Mouse (Mus musculus) thymus, postnatal 25 days (tissue): Measurements from ENCODE around the gene Tph2.
"Not testable (repeated sequence)": the region's sequence is repeated elsewhere in the genome, so short reads cannot be mapped to it uniquely, and the experiment has no call there.

Experiments
- DNase-seq: peaks from one replicate; pipeline ENCODE4 v3.0.0; 2022

Tph2 gene

DNA sequence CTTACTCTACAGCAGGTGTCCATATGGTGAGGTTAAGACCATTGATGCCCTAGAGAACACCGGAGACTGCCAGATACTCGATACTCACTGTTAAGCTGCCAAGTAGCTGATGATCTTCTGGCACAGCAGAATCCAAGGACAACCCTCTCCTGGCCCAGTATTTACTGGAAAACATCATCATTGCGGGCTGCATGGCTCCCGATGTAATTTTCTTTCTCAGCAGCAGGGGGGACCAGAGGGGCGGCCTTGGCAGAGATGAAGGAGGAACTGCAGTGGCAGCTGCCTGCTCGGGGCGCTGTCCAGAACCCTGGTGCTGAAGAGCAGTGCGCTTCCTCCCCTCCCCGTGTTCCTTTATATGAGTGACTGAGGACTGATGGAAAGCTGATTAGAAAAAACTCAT, at the start of gene Tph2:
Gene Tph2, minus strand, starts transcription at position 326 of the 400 bp plus-strand sequence.
- peak; percentile 72 for DNase-seq

DNA sequence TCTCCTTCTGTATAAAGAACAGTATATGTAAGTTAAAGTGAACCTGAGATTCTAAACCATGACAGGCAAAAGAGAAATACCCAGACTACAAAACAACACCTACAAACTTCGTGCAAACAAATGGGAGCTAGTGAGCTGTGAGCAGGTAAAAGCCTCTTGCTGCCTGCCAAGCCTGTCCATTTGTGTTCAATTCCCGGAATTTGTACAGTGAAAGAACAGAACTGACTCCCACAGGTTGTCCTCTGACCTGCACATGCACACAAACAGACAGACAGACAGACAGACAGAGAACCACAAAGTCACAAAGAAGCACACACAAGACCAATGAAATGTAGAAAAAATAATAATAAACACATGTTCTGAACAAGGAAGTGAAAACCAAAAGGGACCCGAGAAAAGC, 49.0 kb upstream of the Tph2 start:
- no peak for DNase-seq

DNA sequence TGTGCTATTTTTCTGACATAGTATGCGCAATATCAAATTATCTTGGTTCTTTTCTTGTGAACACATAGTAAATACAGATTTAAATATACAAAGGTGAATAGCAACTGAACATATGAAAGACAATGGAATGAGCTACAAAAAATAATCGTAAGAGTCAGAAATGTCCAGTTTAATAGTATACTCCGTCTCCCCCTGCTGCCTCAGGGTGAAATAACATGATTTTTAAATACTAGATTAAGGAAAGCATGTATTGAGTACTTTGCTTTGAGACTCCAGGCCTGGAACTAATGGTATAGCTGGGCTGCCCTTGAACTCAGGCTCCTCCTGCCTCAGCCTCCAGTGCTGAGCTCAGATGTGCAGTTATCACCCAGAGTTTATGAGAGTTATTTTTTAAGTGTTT, 47.7 kb upstream of the Tph2 start:
- no peak for DNase-seq

- DNase-seq = no peak
These were observed 44.2 kb upstream of the Tph2 start for GRCm38 (mm10) chr10:115229023-115229422.

- no peak for DNase-seq
These were observed 41.8 kb upstream of the Tph2 start for GRCm38 (mm10) chr10:115226586-115226985.

- no peak for DNase-seq
These were observed 39.0 kb upstream of the Tph2 start for GRCm38 (mm10) chr10:115223845-115224244.

DNA sequence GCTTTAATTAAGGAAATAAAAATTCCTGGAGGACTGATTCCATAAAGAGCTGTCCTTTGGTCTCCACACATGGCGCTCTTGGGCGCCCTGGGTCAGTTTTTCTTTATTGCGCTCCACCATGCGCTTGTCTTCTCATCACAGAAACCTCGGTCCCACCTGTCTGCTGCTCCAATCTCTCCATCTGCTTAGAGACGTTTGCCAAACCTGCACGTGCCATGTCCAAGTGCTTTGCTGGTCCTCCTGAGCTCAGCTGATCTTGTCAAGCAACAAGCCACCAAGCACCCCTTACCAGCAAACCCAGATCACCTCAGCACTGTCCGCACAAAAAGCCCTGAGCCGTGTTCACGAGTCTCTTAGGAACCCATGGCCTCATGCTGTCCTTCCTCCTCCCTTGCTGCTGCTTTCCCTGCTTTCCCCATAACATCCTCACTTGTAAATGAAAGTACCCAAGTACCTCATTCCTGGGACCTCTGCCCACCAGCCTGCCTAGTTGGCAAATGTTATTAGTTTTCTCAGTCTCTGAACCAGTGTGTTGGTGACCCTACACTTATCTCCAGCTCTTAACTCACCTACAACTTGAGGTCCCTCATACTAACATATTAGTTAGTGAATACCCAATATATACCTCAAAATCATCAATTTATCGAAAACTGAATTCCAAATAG, 28.2 kb upstream of the Tph2 start:
- no peak for DNase-seq

DNA sequence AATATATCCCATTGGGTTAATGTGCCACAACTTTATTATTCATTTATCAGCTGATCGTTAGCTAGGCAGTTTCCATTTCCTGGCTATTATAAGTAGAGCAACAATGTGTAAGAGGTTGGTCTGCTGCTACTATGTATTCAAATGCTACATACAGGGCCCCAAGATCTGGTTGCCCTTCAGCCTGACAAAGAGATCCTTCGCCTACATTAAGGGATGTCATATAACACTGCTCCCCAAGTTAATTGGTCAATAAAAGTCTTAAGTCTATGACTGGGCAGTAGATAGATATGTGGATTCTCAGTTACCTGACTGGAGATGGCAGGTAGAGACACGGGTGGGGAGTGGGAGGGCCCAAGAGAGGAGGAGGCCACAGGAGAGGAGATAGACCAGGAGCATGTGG, 21.0 kb upstream of the Tph2 start:
- no peak for DNase-seq

- DNase-seq = no peak
These were observed 20.5 kb upstream of the Tph2 start for GRCm38 (mm10) chr10:115205284-115205683.

DNA sequence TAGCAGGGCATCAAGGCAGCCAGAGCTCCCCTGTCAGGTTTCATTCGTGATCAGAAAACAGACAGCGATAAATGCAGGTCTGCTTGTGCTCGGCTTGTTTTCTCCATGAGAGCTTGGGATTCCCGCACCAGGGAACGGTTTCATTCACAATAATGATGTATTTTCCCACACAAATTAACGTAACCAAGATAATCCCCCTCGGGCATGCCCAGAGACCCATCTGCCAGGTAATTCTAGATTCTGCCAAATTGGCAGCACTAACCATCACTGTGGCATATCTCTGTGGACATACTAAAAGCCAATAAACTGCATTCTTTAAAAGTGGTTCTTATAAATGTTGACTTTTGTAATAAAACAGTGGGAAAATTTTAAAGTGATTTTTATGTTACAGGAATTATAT, 6.4 kb upstream of the Tph2 start:
- no peak for DNase-seq

DNA sequence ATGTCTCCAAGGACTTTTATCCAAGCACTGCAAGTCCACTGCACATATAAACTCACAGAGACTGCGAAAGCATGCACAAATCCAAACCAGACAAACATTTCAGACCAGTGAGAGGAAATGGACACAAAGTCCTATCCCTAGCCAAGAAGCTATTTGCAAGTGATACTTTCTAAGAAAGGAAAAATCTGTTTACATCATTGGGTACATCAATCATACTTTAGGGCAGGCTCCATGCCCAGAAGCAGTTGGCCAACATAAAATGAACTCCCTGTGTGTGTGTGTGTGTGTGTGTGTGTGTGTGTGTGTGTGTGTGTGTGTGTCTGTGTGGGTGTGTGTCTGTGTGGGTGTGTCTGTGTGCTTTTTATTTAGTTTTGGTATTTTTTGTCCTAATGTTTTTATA, 2.6 kb upstream of the Tph2 start:
- no peak for DNase-seq

DNA sequence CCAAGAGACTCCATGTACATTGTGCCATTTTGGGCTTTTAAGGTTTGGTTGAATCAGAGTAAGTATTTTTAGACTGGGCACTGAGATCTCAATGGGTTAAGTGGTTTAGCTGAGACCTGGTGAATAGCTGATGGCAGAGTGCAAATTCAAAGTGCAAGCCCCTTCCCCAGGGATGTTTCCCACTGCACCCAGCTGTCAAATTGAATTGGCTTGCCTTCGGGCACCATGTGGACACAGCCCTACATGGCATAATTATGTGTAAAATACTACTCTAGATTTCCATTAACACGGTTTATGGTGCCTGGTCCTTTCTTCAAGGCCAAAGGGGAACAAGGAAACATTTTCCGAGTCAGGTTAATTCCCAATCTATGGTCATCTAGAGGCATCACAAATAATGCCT, 3.8 kb downstream of the Tph2 start:
- DNase-seq = no peak

- not testable (repeated sequence) for DNase-seq
These were observed 6.8 kb downstream of the Tph2 start for GRCm38 (mm10) chr10:115178019-115178418.

DNA sequence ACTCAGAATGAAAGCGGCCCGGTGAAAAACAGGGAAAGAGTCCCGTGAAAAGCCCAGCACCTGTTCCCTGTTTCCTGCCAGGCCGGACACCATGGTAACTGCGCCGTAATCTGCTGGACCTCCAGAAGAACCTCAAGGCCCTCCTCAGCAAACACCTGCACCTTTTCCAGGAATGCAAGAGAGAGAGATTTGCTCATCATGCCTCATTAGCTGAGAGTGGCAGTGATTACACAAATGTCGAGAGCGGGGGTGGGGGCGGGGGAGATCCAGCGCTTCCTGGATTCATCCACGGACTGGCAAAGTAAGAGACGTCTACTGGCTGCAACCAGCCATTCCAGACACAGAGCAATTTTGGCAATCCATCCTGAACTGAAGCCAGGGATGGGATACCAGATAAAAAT, 9.2 kb downstream of the Tph2 start:
- DNase-seq = no peak

DNA sequence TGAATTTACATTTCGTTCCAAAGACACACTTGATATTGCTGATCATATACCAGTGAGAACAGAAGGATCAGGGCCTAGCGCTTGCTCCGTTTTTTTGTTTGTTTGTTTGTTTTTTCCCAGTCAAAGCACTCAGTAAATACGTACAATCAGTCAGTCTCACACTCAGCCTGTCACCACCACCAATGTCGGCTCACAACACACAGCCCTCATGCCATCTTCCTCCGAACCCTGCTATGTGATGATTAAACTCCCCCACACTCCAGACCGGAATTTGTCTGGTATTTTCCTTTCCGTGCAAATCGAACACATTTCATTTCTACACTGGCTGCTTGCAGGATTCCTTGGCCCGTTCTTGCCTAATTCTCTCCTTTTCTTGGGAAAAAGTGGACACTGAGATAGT, 11.5 kb downstream of the Tph2 start:
- no peak for DNase-seq

DNA sequence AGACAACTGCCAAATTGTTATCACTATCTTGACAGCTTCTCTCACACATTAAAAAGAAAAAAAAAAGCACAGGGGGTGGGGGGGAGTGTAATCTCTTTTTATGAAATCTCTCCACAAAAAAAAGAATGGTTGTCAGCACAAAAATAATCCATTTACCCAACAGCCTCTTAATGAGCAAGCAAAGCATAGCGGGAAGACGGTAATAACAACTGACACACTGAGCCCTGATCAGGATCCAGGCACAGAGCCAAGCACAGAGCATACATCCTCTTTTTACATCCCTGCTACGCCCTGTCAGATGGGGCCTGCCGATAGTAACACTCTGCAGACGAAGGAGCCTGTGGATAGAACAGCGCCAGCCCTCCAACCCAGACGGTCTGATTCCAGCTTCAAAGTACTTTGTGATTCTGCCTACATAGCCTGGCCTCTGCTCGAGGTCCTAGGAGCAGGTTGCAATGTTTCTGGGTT, 13.4 kb downstream of the Tph2 start:
- DNase-seq = no peak

DNA sequence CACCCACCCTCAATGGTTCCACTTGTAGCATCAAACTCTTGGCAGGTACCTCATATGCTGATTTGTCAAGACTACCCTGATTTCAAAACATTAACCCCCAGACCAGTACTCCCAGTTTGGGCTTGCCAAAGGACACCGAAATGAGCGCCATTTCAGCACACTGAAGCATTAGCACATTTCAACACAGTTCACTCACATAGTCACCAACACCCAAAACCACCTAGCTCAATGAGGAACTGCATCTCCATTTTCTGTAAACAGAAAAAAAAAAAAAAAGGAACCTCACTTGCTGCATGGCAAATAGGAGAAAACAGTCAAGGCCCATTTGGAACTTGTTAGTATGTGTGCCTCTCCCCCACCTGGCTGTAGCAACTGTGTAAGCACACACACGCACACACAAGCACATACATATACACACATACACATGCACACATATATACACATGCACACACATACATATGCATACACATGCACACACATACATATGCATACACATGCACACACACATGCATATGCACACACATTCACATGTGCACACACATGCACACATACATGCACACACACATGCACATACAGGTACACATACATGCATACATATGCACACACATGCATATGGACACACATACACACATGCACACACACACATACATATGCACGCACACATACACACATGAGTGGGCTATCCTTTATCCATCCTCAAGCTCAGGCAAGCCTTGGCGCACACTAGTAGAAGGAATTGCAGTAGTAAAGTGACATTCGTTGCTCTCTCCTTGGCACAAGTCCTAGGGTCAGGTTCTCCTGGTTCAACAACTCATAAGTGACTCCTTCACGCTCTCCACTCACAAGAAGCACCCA, 14.1 kb downstream of the Tph2 start:
- no peak for DNase-seq

GRCm38 (mm10) chr10:115169410-115169809, 15.4 kb downstream of the Tph2 start:
- no peak for DNase-seq

DNA sequence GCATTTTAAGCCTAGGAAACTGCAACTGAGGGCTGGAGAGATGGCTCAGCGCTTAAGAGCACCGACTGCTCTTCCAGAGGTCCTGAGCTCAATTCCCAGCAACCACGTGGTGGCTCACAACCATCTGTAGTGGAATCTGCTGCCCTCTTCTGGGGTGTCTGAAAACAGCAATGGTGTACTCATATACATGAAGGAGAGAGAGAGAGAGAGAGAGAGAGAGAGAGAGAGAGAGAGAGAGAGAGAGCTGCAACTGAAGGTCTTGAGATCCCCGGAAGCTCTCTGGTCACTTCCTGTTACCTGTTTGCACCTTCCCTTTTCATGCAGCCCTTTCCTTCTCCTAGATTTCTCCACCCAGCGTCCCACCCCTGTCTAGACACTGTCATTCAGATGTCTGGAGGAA, 24.5 kb downstream of the Tph2 start:
- DNase-seq = no peak

GRCm38 (mm10) chr10:115147308-115147707, 37.5 kb downstream of the Tph2 start:
- DNase-seq = no peak

- DNase-seq = no peak
These were observed 38.4 kb downstream of the Tph2 start for GRCm38 (mm10) chr10:115146257-115146898.

DNA sequence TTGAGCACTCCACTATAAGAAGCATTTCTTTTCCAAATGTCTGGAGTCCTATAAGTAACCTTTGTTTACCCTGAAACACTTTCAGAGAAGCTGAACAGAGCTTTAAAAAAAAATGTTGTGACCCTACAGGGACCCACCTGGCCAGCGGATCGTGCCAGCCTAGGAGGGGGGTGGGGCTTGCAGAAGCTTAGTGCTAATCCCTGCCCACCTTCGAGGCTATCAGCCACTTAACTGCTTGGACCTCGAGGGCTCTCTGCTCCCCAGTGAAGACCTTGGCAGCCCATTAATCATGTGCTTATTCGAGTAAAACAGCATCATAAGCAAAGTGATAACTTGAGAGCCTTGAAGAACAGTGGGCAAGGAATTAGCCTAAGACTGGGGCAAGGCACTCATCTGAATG, 40.3 kb downstream of the Tph2 start:
- DNase-seq = no peak

- DNase-seq = no peak
These were observed 41.2 kb downstream of the Tph2 start for GRCm38 (mm10) chr10:115143641-115144040.

DNA sequence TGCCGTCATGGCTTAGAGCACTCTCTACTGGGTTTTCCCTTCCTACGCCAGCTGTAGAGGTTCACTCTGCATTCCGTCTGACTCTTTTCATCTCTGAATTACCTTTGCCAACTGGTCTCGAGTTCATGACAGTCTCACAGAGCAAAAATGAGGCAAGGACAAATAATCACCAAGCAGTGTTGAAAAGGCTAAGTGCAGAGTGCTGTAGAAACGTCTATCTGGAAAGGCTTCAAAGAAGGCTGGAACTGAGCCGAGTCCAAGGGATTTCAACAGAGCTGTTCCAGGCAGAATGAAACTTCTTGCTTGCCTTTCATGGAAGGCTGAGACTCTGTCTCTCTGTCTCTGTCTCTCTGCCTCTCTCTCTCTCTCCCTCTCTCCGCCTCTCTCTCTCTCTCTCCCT, 47.8 kb downstream of the Tph2 start:
- DNase-seq = no peak
